Mouse (Mus musculus) forebrain, embryonic 13.5 days (tissue): ENCODE results near the gene Gm4744. TPM values are rescaled to one million over a fixed set of nuclear protein-coding genes. Genes with fewer than 3 reads are reported as not detected.
"Not testable (repeated sequence)": the region's sequence is repeated elsewhere in the genome, so short reads cannot be mapped to it uniquely, and the experiment has no call there.

ENCODE experiments used
- ATAC-seq: fragments of 200-750 bp; cut with Nextera tagmentation; 2 replicates; pipeline ENCODE4 v1.8.0; 2017
- H3K27ac ChIP-seq: fragments of 300-500 bp; sonication (generic); 2 replicates; pipeline ENCODE4 v1.5.1; 2015; ENCODE audit warnings: inconsistent platforms, mild to moderate bottlenecking, moderate library complexity
- H3K27me3 ChIP-seq: fragments of 300-500 bp; sonication (generic); 2 replicates; pipeline ENCODE4 v1.6.1; 2015; ENCODE audit warnings: mild to moderate bottlenecking, inconsistent platforms
- H3K36me3 ChIP-seq: fragments of 300-500 bp; sonication (generic); 2 replicates; pipeline ENCODE4 v1.6.1; 2015; ENCODE audit warnings: mild to moderate bottlenecking, inconsistent platforms; ENCODE audit not compliant: poor library complexity, severe bottlenecking
- H3K4me1 ChIP-seq: fragments of 300-500 bp; sonication (generic); 2 replicates; pipeline ENCODE4 v1.6.1; 2015; ENCODE audit warnings: inconsistent platforms
- H3K4me2 ChIP-seq: fragments of 300-500 bp; sonication (generic); 2 replicates; pipeline ENCODE4 v1.6.1; 2015; ENCODE audit warnings: inconsistent platforms, mild to moderate bottlenecking, moderate library complexity
- H3K4me3 ChIP-seq: fragments of 300-500 bp; sonication (generic); 2 replicates; pipeline ENCODE4 v1.5.1; 2015; ENCODE audit warnings: mild to moderate bottlenecking, inconsistent platforms
- H3K9ac ChIP-seq: fragments of 300-500 bp; sonication (generic); 2 replicates; pipeline ENCODE4 v1.6.1; 2015; ENCODE audit warnings: mild to moderate bottlenecking, inconsistent platforms
- H3K9me3 ChIP-seq: fragments of 300-500 bp; sonication (generic); replicated peaks from 2 replicates; pipeline ENCODE4 v1.6.1; 2016; ENCODE audit warnings: inconsistent platforms
- WGBS: fragments of 180-500 bp; shearing (Covaris S2); methylation state at CpG from one replicate; pipeline ENCODE4 v1.1.7; 2015; 5-methylcytosine and 5-hydroxymethylcytosine counted together
- polyA plus RNA-seq: library from polyadenylated mRNA; unstranded; fragments of >200 nt; fragmentation: Nextera tagmentation; extraction: Ambion mirVana; gene quantifications from 2 replicates; pipeline ENCODE4 v1.2.1, GENCODE M21; 2015

Gm4744 gene
- polyA plus RNA-seq, result not detected in 2 replicates

DNA sequence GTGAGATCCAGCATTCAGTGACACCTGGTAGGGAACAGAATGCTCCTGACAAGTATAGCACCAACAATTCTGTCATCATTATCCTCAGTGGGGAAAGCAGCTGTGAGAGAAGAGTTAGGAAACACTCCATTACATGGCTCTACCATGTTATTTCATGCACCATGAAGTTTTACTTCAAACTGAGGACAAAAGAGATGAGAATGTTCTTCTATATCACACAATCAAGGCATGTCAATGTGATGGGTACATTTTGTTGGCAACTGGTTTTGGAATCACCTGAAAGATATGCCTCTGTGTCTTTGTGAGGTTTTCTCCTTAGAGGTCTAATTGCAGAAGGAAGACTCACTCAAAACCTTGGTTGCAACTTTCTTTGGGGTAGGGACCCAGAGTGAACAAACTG, at the start of gene Gm4744:
Gene Gm4744 (minus strand): TSS at position 101 of the 400 bp plus-strand sequence.
- Histone ChIP-seq H3K36me3 (no peaks in the 10 kb centered on the region), H3K4me1 (no peaks in the 10 kb centered on the region), H3K9ac (no peak within 1 kb of the TSS), H3K9me3 (no peaks in the 10 kb centered on the region), H3K27ac (no peak within 1 kb of the TSS), H3K4me2 (no peak within 1 kb of the TSS), H3K27me3 (no peaks in the 10 kb centered on the region), H3K4me3 (no peak within 1 kb of the TSS)
- ATAC-seq, result no peak

DNA sequence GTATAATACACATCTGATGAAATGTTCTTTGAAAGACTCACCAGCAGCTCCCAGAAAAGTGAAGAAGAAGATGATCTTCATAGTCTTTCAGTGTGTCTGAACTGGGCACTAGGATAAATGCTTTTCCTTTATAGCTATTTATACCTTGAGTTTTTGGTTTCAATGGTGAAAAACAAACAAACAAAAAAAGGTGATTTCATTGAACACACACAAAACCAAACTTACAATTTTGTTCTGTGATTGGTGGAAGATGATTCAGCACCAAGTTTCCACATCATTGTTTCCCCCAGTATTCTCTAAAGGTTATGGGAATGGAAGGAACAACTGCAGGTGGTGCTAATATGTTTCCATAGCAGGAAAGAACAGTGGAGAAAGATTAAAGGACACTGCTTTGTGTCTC, 47.7 kb upstream of the Gm4744 start, which contains the start of gene Gm2663:
Gene Gm2663 (minus strand): TSS at position 101 of the 400 bp plus-strand sequence.
- H3K9me3 ChIP-seq, H3K4me2 ChIP-seq, H3K36me3 ChIP-seq, H3K27ac ChIP-seq, H3K4me3 ChIP-seq, H3K27me3 ChIP-seq, H3K4me1 ChIP-seq, ATAC-seq, H3K9ac ChIP-seq: not testable (repeated sequence)

DNA sequence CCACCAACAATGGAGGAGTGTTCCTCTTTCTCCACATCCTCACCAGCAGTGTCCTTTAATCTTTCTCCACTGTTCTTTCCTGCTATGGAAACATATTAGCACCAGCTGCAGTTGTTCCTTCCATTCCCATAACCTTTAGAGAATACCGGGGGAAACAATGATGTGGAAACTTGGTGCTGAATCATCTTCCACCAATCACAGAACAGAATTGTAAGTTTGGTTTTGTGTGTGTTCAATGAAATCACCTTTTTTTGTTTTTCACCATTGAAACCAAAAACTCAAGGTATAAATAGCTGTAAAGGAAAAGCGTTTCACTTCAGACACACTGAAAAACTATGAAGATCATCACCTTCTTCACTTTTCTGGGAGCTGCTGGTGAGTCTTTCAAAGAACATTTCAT, 12.8 kb upstream of the Gm4744 start, which contains the start of gene 1810009J06Rik:
Gene 1810009J06Rik (plus strand): TSS at position 301 of the 400 bp plus-strand sequence.
- H3K9me3 ChIP-seq, H3K4me1 ChIP-seq, H3K36me3 ChIP-seq, H3K4me2 ChIP-seq, ATAC-seq, H3K4me3 ChIP-seq, H3K27ac ChIP-seq, H3K9ac ChIP-seq, H3K27me3 ChIP-seq: not testable (repeated sequence)
- WGBS, result 86% methylated on average over 2 of the region's 2 CpGs

DNA sequence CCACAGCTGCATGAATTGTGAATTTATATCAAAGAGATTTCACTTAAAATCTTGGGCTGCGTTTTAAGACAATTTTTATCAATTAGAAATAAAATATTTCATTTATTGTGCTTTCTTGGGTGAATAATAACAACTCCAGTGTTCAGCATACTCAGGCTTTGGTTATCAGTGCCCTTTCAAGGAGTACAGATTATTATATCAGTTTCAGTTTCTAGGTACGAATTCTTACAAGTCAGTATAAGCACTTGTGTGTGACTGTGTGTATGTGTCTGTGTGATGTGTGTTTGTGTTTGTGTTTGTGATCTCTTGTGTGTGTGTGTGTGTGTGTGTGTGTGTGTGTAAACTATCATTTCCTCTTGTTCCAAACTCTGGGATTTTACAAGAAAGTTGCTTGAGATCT, 2.0 kb upstream of the Gm4744 start:
- WGBS, result 65% methylated on average over 2 of the region's 2 CpGs

DNA sequence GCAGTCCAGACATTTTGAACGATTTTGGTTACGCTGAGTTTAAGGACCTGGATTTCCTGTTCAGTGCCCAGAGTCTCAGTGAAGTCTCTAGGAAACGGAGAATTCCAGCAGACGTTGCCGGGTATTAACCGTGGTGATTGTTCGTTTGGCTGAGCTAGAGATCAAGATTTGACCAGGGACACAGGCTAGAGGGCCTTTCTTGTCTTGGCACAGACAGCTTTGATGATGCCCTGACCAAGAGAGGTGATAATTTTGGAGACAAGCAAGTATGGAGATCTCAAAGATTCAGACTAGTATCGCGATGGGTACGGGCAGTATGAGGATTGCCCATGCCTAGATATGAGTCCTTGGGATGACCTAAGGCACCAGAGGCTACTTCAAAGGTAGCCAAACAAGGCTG, 11.2 kb downstream of the Gm4744 start, which contains the start of gene 1700074P13Rik:
Gene 1700074P13Rik (minus strand): TSS at position 101 of the 400 bp plus-strand sequence.
- ATAC-seq, result no peak
- WGBS, result 91% methylated on average over 10 of the region's 10 CpGs
- no peaks in the 10 kb centered on the region for H3K9me3 ChIP-seq
- H3K4me1 ChIP-seq, result no peaks in the 10 kb centered on the region
- H3K4me2 ChIP-seq, result no peak within 1 kb of the TSS
- no peak within 1 kb of the TSS for H3K9ac ChIP-seq
- H3K4me3 ChIP-seq, result no peak within 1 kb of the TSS
- H3K27ac ChIP-seq, result no peak within 1 kb of the TSS
- no peaks in the 10 kb centered on the region for H3K27me3 ChIP-seq
- H3K36me3 ChIP-seq, result no peaks in the 10 kb centered on the region

More for the DNA sequence above, 2.0 kb upstream of the Gm4744 start:
- no peak overlapping the region for H3K9ac ChIP-seq
- H3K27ac ChIP-seq, result no peak overlapping the region
- H3K9me3 ChIP-seq, result no peaks in the 10 kb centered on the region
- H3K4me3 ChIP-seq, result no peak overlapping the region
- ATAC-seq, result no peak
- H3K36me3 ChIP-seq, result no peaks in the 10 kb centered on the region
- no peaks in the 10 kb centered on the region for H3K27me3 ChIP-seq
- H3K4me2 ChIP-seq, result no peak overlapping the region
- no peaks in the 10 kb centered on the region for H3K4me1 ChIP-seq

DNA sequence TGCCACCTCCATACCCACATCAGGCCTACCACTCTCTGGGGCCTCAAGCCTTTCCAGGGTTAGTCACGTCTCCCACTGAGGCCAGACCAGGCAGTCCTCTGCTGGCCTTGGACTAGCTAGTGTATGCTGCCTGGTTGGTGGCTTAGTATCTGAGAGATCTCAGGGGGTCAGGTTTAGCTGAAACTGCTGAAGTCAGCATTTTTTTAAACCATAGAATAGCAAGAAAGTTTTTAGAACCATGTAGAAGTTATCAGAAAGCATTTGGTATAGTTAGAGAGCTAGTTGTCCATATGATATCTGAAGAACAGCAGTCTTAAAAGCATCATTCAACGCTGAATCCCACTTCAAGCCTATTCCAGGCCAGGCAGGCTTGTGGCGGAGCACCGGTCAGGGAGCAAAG, 31.7 kb downstream of the Gm4744 start:
- H3K36me3 ChIP-seq, result no peaks in the 10 kb centered on the region
- no peak overlapping the region for H3K9ac ChIP-seq
- H3K27ac ChIP-seq, result no peak overlapping the region
- H3K4me2 ChIP-seq, result no peak overlapping the region
- ATAC-seq, result no peak
- no peak overlapping the region for H3K4me3 ChIP-seq
- H3K4me1 ChIP-seq, result no peaks in the 10 kb centered on the region
- H3K9me3 ChIP-seq, result no peaks in the 10 kb centered on the region
- 81% methylated on average over 4 of the region's 4 CpGs for WGBS
- no peaks in the 10 kb centered on the region for H3K27me3 ChIP-seq

DNA sequence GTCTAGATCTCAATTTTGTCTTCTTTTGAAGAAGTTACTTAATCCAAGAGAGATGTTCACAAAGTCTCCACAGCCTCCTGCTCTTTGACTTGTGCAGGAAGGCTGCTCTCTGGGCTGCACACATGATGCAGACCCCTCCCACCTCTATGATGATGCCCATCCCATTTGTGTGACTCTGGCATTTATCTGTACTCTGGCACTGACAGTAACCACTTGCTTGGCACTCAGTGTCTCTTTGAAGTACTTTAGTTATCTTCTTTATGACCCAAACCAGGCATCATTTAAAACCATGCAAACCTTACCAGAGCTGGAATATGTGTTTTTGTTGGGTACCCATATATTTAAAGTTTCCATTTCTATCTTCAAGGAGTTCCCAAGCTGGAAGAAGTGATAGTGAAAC, 51.4 kb downstream of the Gm4744 start, which contains the start of gene Prss58:
Gene Prss58 (minus strand): TSS at position 101 of the 400 bp plus-strand sequence.
- no peak within 1 kb of the TSS for H3K9ac ChIP-seq
- H3K4me2 ChIP-seq, result no peak within 1 kb of the TSS
- H3K27ac ChIP-seq, result no peak within 1 kb of the TSS
- H3K36me3 ChIP-seq, result no peaks in the 10 kb centered on the region
- no peaks in the 10 kb centered on the region for H3K4me1 ChIP-seq
- H3K4me3 ChIP-seq, result no peak within 1 kb of the TSS
- ATAC-seq, result no peak
- no peaks in the 10 kb centered on the region for H3K27me3 ChIP-seq
- H3K9me3 ChIP-seq, result no peaks in the 10 kb centered on the region

Other genes starting within 250 kb of the Gm4744 start
- gene Moxd2, start 64.4 kb downstream of the Gm4744 start, polyA plus RNA-seq, result not detected in 2 replicates
- gene Prss58, start 51.5 kb downstream of the Gm4744 start, polyA plus RNA-seq, result not detected in 2 replicates
- not detected in 2 replicates for gene 1700074P13Rik, start 11.3 kb downstream of the Gm4744 start, polyA plus RNA-seq
- gene 1810009J06Rik, start 12.9 kb upstream of the Gm4744 start, polyA plus RNA-seq, result not detected in 2 replicates
- not detected in 2 replicates for gene Gm2663, start 47.6 kb upstream of the Gm4744 start, polyA plus RNA-seq
- gene 2210010C04Rik, start 83.6 kb upstream of the Gm4744 start, polyA plus RNA-seq, result not detected in 2 replicates